In genomic region chr9:30283771-30284148, GRCm38 (mm10) we compare ENCODE assay signal across 20 mouse cellular contexts.
DNase-seq lines count a peak whose midpoint lies in the region; ATAC-seq lines count a peak whose summit lies in the region.
"Had no signal": no experiment of that assay in that cellular context is flagged by ENCODE, and none has a peak within 500 bp of the region (broad histone marks: within the 10 kb centered on the region; RNA-seq: fewer than 3 reads in every experiment).

No protein-coding gene starts in this region.

- H3K27ac ChIP-seq in forebrain, embryonic 10.5 days = peak overlapping the region; percentile 36; the same call in 1 of the 2 replicates
- no peak overlapping the region for H3K27ac ChIP-seq in forebrain, embryonic 12.5 days
- H3K27ac ChIP-seq: intestine, embryonic 15.5 days; limb, embryonic 15.5 days; liver, embryonic 15.5 days; neural tube, embryonic 12.5 days had no signal

- no peaks in the 10 kb centered on the region for H3K36me3 ChIP-seq in forebrain, embryonic 10.5 days (replicated peaks)
- no peaks in the 10 kb centered on the region for H3K36me3 ChIP-seq in forebrain, embryonic 12.5 days (replicated peaks)
- H3K36me3 ChIP-seq: hindbrain, embryonic 12.5 days; intestine, embryonic 15.5 days; limb, embryonic 15.5 days; liver, embryonic 15.5 days; neural tube, embryonic 12.5 days had no signal

- ATAC-seq in forebrain, embryonic 12.5 days (ENCODE audit: low FRiP score) = no peak
- ATAC-seq: CD4-positive, CD25-positive, alpha-beta regulatory T cell, adult 4 months; intestine, embryonic 15.5 days; lung, postnatal 0 days; Patski had no signal

- no peak for DNase-seq in forebrain, embryonic 10.5 days (ENCODE audit: extremely low spot score, low spot score)
- peak; percentile 29 for DNase-seq in left cerebral cortex, postnatal 4 days
- no peak for DNase-seq in left cerebral cortex, postnatal 10 days (ENCODE audit: extremely low spot score in 1 of 2, low spot score in 2 of 2)
- DNase-seq in right cerebral cortex, postnatal 25 days = peak; percentile 11
- no peak for DNase-seq in right cerebral cortex, postnatal 36 days (ENCODE audit: low spot score in 2 of 2)
- DNase-seq in cerebellum, postnatal 36 days = peak; percentile 39 to 47
- no peak for DNase-seq in lung, postnatal 10 days
- DNase-seq: adrenal gland, adult 8-10 months; gastrocnemius, postnatal 25 days; kidney, postnatal 36 days; layer of hippocampus, adult 9-11 months had no signal

- WGBS in forebrain, embryonic 10.5 days = 78% methylated on average over 4 of the region's 4 CpGs
- WGBS in forebrain, embryonic 12.5 days = 74% methylated on average over 4 of the region's 4 CpGs

- intact Hi-C loops in left cerebral cortex, postnatal 4 days (cut with DNase I) = no loop called here
- intact Hi-C loops in left cerebral cortex, postnatal 10 days (cut with DNase I) = no loop called here

- peaks cover 7% of the 10 kb centered on the region; the same call in 1 of the 2 replicates for H3K27me3 ChIP-seq in forebrain, embryonic 10.5 days (ENCODE audit: poor library complexity, severe bottlenecking)
- peaks cover 16% of the 10 kb centered on the region for H3K27me3 ChIP-seq in forebrain, embryonic 12.5 days
- H3K27me3 ChIP-seq: hindbrain, embryonic 12.5 days; intestine, embryonic 15.5 days; limb, embryonic 15.5 days; liver, embryonic 15.5 days; neural tube, embryonic 12.5 days had no signal

- no peak overlapping the region for H3K4me3 ChIP-seq in forebrain, embryonic 10.5 days
- no peak overlapping the region for H3K4me3 ChIP-seq in forebrain, embryonic 12.5 days (replicated peaks)
- H3K4me3 ChIP-seq: hindbrain, embryonic 12.5 days; intestine, embryonic 15.5 days; limb, embryonic 15.5 days; liver, embryonic 15.5 days; neural tube, embryonic 12.5 days had no signal

- no peak overlapping the region for H3K4me2 ChIP-seq in forebrain, embryonic 12.5 days
- H3K4me2 ChIP-seq: intestine, embryonic 15.5 days; limb, embryonic 15.5 days; liver, embryonic 15.5 days had no signal

- H3K9me3 ChIP-seq in forebrain, embryonic 10.5 days = no peaks in the 10 kb centered on the region
- H3K9me3 ChIP-seq in forebrain, embryonic 12.5 days = no peaks in the 10 kb centered on the region
- H3K9me3 ChIP-seq: hindbrain, embryonic 12.5 days; intestine, embryonic 15.5 days; limb, embryonic 15.5 days; liver, embryonic 15.5 days; neural tube, embryonic 12.5 days had no signal

- peaks cover 32% of the 10 kb centered on the region for H3K4me1 ChIP-seq in forebrain, embryonic 10.5 days
- peaks cover 29% of the 10 kb centered on the region for H3K4me1 ChIP-seq in forebrain, embryonic 12.5 days
- H3K4me1 ChIP-seq: limb, embryonic 15.5 days; liver, embryonic 15.5 days had no signal

- no peak overlapping the region for H3K9ac ChIP-seq in forebrain, embryonic 12.5 days
- H3K9ac ChIP-seq: hindbrain, embryonic 12.5 days; intestine, embryonic 15.5 days; limb, embryonic 15.5 days; liver, embryonic 15.5 days; neural tube, embryonic 12.5 days had no signal

Comparison
In these comparisons a context has a peak if more than half of its experiments do, and no peak if none do; other contexts are left out.
1. DNase-seq: peak in left cerebral cortex, postnatal 4 days (single experiment), right cerebral cortex, postnatal 25 days (single experiment) and cerebellum, postnatal 36 days (2 of 2); none in forebrain, embryonic 10.5 days (single experiment), left cerebral cortex, postnatal 10 days (0 of 2), right cerebral cortex, postnatal 36 days (0 of 2) and lung, postnatal 10 days (single experiment).